Mouse (Mus musculus): ENCODE measurements around the gene Zfp771. TPM values are rescaled to one million over a fixed set of nuclear protein-coding genes. Genes with fewer than 3 reads are reported as not detected.

The Zfp771 gene
- polyA plus RNA-seq, 1 experiment from 2014 or later, result 13.8 TPM

Other genes starting within 250 kb of the Zfp771 start
- gene Mvp, start 229.7 kb upstream of the Zfp771 start, polyA plus RNA-seq (2015; fragmentation: Nextera tagmentation; extraction: Ambion mirVana), result 7.7 and 8.9 TPM in 2 replicates
- not detected in 2 replicates for gene Pagr1b, start 227.8 kb upstream of the Zfp771 start, polyA plus RNA-seq (2015; fragmentation: Nextera tagmentation; extraction: Ambion mirVana)
- 17.2 and 24.3 TPM in 2 replicates for gene Pagr1a, start 226.9 kb upstream of the Zfp771 start, polyA plus RNA-seq (2015; fragmentation: Nextera tagmentation; extraction: Ambion mirVana)
- 10.7 and 17.7 TPM in 2 replicates for gene Gm42742, start 223.2 kb upstream of the Zfp771 start, polyA plus RNA-seq (2015; fragmentation: Nextera tagmentation; extraction: Ambion mirVana)
- 0.24 and 0.67 TPM in 2 replicates for gene Prrt2, start 223.1 kb upstream of the Zfp771 start, polyA plus RNA-seq (2015; fragmentation: Nextera tagmentation; extraction: Ambion mirVana)
- gene Maz, start 217.2 kb upstream of the Zfp771 start, polyA plus RNA-seq (2015; fragmentation: Nextera tagmentation; extraction: Ambion mirVana), result 19.5 and 20.9 TPM in 2 replicates
- gene Kif22, start 201.8 kb upstream of the Zfp771 start, polyA plus RNA-seq (2015; fragmentation: Nextera tagmentation; extraction: Ambion mirVana), result 102 and 103 TPM in 2 replicates
- gene Zg16, start 156.9 kb upstream of the Zfp771 start, polyA plus RNA-seq (2015; fragmentation: Nextera tagmentation; extraction: Ambion mirVana), result 0.58 TPM in 1 of 2 replicates, not detected in the other
- 8.1 and 8.7 TPM in 2 replicates for gene AI467606, start 152.9 kb upstream of the Zfp771 start, polyA plus RNA-seq (2015; fragmentation: Nextera tagmentation; extraction: Ambion mirVana)
- gene Qprt, start 122.0 kb upstream of the Zfp771 start, polyA plus RNA-seq (2015; fragmentation: Nextera tagmentation; extraction: Ambion mirVana), result 74.1 and 76.6 TPM in 2 replicates
- 5.5 and 6.3 TPM in 2 replicates for gene Spn, start 106.5 kb upstream of the Zfp771 start, polyA plus RNA-seq (2015; fragmentation: Nextera tagmentation; extraction: Ambion mirVana)
- 17.4 and 18.1 TPM in 2 replicates for gene Cd2bp2, start 48.2 kb upstream of the Zfp771 start, polyA plus RNA-seq (2015; fragmentation: Nextera tagmentation; extraction: Ambion mirVana)
- gene Tbc1d10b, start 35.8 kb upstream of the Zfp771 start, polyA plus RNA-seq (2015; fragmentation: Nextera tagmentation; extraction: Ambion mirVana), result 13.7 and 15.1 TPM in 2 replicates
- 61.0 and 92.3 TPM in 2 replicates for gene Mylpf, start 35.4 kb upstream of the Zfp771 start, polyA plus RNA-seq (2015; fragmentation: Nextera tagmentation; extraction: Ambion mirVana)
- gene Zfp553, start 11.2 kb upstream of the Zfp771 start, polyA plus RNA-seq (2015; fragmentation: Nextera tagmentation; extraction: Ambion mirVana), result 5.7 and 5.9 TPM in 2 replicates
- gene Sept1, start 11.1 kb upstream of the Zfp771 start, polyA plus RNA-seq (2015; fragmentation: Nextera tagmentation; extraction: Ambion mirVana), result 10.1 and 11.1 TPM in 2 replicates
- gene Dctpp1, start 16.4 kb downstream of the Zfp771 start, polyA plus RNA-seq (2015; fragmentation: Nextera tagmentation; extraction: Ambion mirVana), result 79.8 and 83.4 TPM in 2 replicates
- gene Sephs2, start 29.8 kb downstream of the Zfp771 start, polyA plus RNA-seq (2015; fragmentation: Nextera tagmentation; extraction: Ambion mirVana), result 164 and 180 TPM in 2 replicates
- gene Itgal, start 52.0 kb downstream of the Zfp771 start, polyA plus RNA-seq (2015; fragmentation: Nextera tagmentation; extraction: Ambion mirVana), result 5.4 and 6.7 TPM in 2 replicates
- gene Zfp768, start 101.3 kb downstream of the Zfp771 start, polyA plus RNA-seq (2015; fragmentation: Nextera tagmentation; extraction: Ambion mirVana), result 4.1 and 4.2 TPM in 2 replicates
- 1.7 and 2.0 TPM in 2 replicates for gene Zfp747, start 131.8 kb downstream of the Zfp771 start, polyA plus RNA-seq (2015; fragmentation: Nextera tagmentation; extraction: Ambion mirVana)
- 1.3 TPM in 2 replicates for gene 9130019O22Rik, start 142.9 kb downstream of the Zfp771 start, polyA plus RNA-seq (2015; fragmentation: Nextera tagmentation; extraction: Ambion mirVana)
- 1.8 and 1.9 TPM in 2 replicates for gene E430018J23Rik, start 149.4 kb downstream of the Zfp771 start, polyA plus RNA-seq (2015; fragmentation: Nextera tagmentation; extraction: Ambion mirVana)
- 1.3 and 1.4 TPM in 2 replicates for gene Zfp764, start 162.5 kb downstream of the Zfp771 start, polyA plus RNA-seq (2015; fragmentation: Nextera tagmentation; extraction: Ambion mirVana)
- gene Zfp688, start 177.8 kb downstream of the Zfp771 start, polyA plus RNA-seq (2015; fragmentation: Nextera tagmentation; extraction: Ambion mirVana), result 8.0 and 8.3 TPM in 2 replicates
- gene Zfp689, start 204.9 kb downstream of the Zfp771 start, polyA plus RNA-seq (2015; fragmentation: Nextera tagmentation; extraction: Ambion mirVana), result 2.2 and 2.9 TPM in 2 replicates
- 18.6 and 22.8 TPM in 2 replicates for gene Prr14, start 215.3 kb downstream of the Zfp771 start, polyA plus RNA-seq (2015; fragmentation: Nextera tagmentation; extraction: Ambion mirVana)
- 4.0 and 4.9 TPM in 2 replicates for gene Fbrs, start 234.9 kb downstream of the Zfp771 start, polyA plus RNA-seq (2015; fragmentation: Nextera tagmentation; extraction: Ambion mirVana)